Mouse (Mus musculus) E14TG2a.4 (cell line): ENCODE measurements around the gene Ripk4.

Experiments
- H3K27me3 ChIP-seq: 2 replicates; pipeline ENCODE4 v1.6.1; 2014; ENCODE audit warnings: low read length, control low read depth; ENCODE audit not compliant: insufficient read depth
- H3K36me3 ChIP-seq: 2 replicates; pipeline ENCODE4 v1.6.1; 2014; ENCODE audit warnings: low read length, control low read depth; ENCODE audit not compliant: insufficient read depth
- H3K4me1 ChIP-seq: replicated peaks from 2 replicates; pipeline ENCODE4 v1.6.1; 2014; ENCODE audit warnings: low read depth, low read length, control low read depth
- H3K4me3 ChIP-seq: replicated peaks from 2 replicates; pipeline ENCODE4 v1.5.1; 2014; ENCODE audit warnings: mild to moderate bottlenecking, low read length
- H3K9me3 ChIP-seq: 2 replicates; pipeline ENCODE4 v1.6.1; 2014; ENCODE audit warnings: low read length, control low read depth
- CTCF ChIP-seq: conservative IDR thresholded peaks from 2 replicates; pipeline ENCODE4 v1.5.1; 2014; ENCODE audit warnings: low read length
- NANOG ChIP-seq: IDR thresholded peaks from 2 replicates; pipeline ENCODE4 v1.6.1; 2014; ENCODE audit warnings: borderline replicate concordance, low read length, mixed read lengths
- POU5F1 ChIP-seq: IDR thresholded peaks from 2 replicates; pipeline ENCODE4 v1.6.1; 2014; ENCODE audit warnings: low read length, borderline replicate concordance

The Ripk4 gene

GRCm38 (mm10) chr16:97751884-97752283 is 11.7 kb downstream of the Ripk4 start:
- H3K4me1 ChIP-seq: peaks cover 11% of the 10 kb centered on the region
- no peaks in the 10 kb centered on the region for H3K9me3 ChIP-seq
- peaks cover 51% of the 10 kb centered on the region for H3K36me3 ChIP-seq
- TF ChIP-seq CTCF (no peak), POU5F1 (no peak), NANOG (no peak)
- 0 out of 2 replicates have a peak, but pooled peaks cover under 1% of the 10 kb centered on the region for H3K27me3 ChIP-seq
- H3K4me3 ChIP-seq: no peak overlapping the region

GRCm38 (mm10) chr16:97748421-97748820 is 15.2 kb downstream of the Ripk4 start:
- H3K36me3 ChIP-seq: peaks cover 66% of the 10 kb centered on the region
- H3K27me3 ChIP-seq: no peaks in the 10 kb centered on the region
- no peak overlapping the region for H3K4me3 ChIP-seq
- H3K4me1 ChIP-seq: peaks cover 11% of the 10 kb centered on the region
- TF ChIP-seq CTCF (no peak), NANOG (no peak), POU5F1 (no peak)
- no peaks in the 10 kb centered on the region for H3K9me3 ChIP-seq

- H3K4me1 ChIP-seq: peaks cover 9% of the 10 kb centered on the region
- H3K36me3 ChIP-seq: peaks cover 11% of the 10 kb centered on the region
- TF ChIP-seq POU5F1: no peak
- TF ChIP-seq CTCF: no peak
- no peak for TF ChIP-seq NANOG
- no peaks in the 10 kb centered on the region for H3K9me3 ChIP-seq
- no peaks in the 10 kb centered on the region for H3K27me3 ChIP-seq
- H3K4me3 ChIP-seq: no peak overlapping the region
Observed at GRCm38 (mm10) chr16:97738030-97738429, 25.6 kb downstream of the Ripk4 start.

DNA sequence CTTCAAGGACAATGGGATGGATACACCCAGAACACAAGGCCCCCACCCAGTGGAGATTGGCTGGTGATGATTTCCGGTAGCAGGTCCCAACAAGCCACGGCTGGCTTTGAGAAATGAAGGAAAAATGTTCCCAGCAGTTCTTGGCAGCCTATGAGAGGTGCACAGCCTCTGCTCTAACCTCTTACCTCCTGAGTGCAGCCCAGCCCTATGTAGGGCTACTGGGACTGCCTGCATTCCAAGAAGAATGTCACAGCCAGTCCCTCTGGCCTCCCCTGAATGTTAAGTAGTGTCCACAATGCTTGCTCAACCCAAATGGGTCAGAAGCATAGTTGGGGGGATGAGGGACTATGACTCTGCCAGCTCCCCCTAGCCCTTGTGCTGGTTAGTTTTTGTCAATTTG is 27.0 kb downstream of the Ripk4 start:
- H3K4me3 ChIP-seq: no peak overlapping the region
- TF ChIP-seq CTCF (no peak), POU5F1 (no peak), NANOG (no peak)
- H3K9me3 ChIP-seq: no peaks in the 10 kb centered on the region
- H3K36me3 ChIP-seq: no peaks in the 10 kb centered on the region
- H3K27me3 ChIP-seq: no peaks in the 10 kb centered on the region
- peaks cover 9% of the 10 kb centered on the region for H3K4me1 ChIP-seq

DNA sequence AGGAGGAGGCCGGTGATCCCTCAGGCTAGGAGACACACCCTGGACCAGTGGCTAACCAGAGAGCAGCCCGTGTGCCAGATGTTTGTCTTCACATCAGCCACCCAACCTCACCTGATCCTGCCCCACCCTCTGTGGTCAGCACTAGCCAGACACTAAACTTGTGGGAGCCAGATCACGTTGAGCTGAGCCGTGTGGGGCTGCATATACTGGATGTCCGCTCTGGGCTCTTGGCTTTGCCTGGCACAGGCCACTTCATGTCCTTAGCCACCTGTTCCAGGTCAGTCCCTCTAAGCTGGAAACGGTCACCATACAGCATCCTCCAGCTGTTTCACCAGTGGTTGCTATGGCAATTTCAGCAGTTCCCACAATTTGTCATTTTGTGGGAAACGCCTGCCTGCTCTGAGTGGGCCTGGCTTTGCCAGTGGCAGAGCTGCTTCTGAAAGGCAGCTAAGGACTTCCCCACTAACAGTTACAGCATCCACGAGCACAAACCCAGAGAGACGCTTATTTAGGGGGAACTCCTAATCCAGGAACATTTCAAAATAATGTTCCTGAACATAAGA is 28.7 kb downstream of the Ripk4 start:
- Histone ChIP-seq H3K9me3 (no peaks in the 10 kb centered on the region), H3K4me3 (no peak overlapping the region), H3K36me3 (no peaks in the 10 kb centered on the region), H3K27me3 (no peaks in the 10 kb centered on the region), H3K4me1 (peaks cover 9% of the 10 kb centered on the region)
- TF ChIP-seq NANOG: no peak
- TF ChIP-seq CTCF: no peak
- no peak for TF ChIP-seq POU5F1

- Histone ChIP-seq H3K4me1 (peaks cover 9% of the 10 kb centered on the region), H3K27me3 (no peaks in the 10 kb centered on the region), H3K36me3 (no peaks in the 10 kb centered on the region), H3K9me3 (no peaks in the 10 kb centered on the region), H3K4me3 (no peak overlapping the region)
- TF ChIP-seq NANOG: no peak
- TF ChIP-seq CTCF: no peak
- no peak for TF ChIP-seq POU5F1
Observed at GRCm38 (mm10) chr16:97733599-97733998, 30.0 kb downstream of the Ripk4 start.

DNA sequence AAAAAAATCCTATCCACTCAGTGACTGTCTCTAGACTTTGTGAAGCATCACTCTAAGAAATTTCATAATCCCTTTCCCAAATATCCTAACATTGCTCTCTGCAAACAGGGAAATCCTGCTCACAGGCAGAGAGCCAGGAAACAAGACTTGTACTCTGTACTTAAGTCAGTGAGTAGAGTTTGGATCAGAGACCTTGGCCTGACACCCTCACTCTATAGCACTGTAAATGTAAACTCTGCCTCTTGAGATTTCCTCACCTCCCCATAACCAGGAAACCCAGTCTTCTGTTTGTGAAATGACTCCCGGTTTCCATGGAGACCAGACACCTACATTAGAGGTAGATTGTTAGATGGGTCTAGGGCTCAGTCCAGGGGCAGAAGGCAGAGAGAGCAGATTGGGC is 33.3 kb downstream of the Ripk4 start:
- H3K4me3 ChIP-seq: no peak overlapping the region
- no peaks in the 10 kb centered on the region for H3K36me3 ChIP-seq
- 0 out of 2 replicates have a peak, but pooled peaks cover 2% of the 10 kb centered on the region for H3K27me3 ChIP-seq
- peaks cover 9% of the 10 kb centered on the region for H3K4me1 ChIP-seq
- no peaks in the 10 kb centered on the region for H3K9me3 ChIP-seq
- TF ChIP-seq POU5F1 (no peak), NANOG (no peak), CTCF (no peak)

DNA sequence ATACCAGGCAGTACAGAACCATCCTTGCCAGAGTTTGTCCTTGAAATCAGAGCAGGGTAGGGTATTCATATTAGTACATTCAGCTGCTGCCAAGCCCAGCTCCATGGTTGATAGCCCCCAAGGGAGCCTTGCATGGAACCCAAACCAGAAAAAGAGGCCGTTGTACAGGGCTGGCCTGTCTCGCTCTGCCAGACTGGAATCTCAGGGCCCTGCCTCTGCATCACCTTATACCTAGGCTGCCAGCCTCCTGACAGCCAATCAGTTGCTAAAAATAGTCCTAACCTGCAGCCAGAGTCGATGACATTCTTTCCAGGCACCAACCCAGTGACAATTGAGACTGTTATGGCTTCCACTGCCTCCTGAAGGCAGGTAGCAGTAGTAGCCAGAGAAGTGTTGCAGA is 37.2 kb downstream of the Ripk4 start:
- Histone ChIP-seq H3K4me1 (no peaks in the 10 kb centered on the region), H3K27me3 (0 out of 2 replicates have a peak, but pooled peaks cover 2% of the 10 kb centered on the region), H3K9me3 (no peaks in the 10 kb centered on the region), H3K4me3 (no peak overlapping the region), H3K36me3 (no peaks in the 10 kb centered on the region)
- TF ChIP-seq NANOG: no peak
- TF ChIP-seq CTCF: no peak
- TF ChIP-seq POU5F1: no peak

DNA sequence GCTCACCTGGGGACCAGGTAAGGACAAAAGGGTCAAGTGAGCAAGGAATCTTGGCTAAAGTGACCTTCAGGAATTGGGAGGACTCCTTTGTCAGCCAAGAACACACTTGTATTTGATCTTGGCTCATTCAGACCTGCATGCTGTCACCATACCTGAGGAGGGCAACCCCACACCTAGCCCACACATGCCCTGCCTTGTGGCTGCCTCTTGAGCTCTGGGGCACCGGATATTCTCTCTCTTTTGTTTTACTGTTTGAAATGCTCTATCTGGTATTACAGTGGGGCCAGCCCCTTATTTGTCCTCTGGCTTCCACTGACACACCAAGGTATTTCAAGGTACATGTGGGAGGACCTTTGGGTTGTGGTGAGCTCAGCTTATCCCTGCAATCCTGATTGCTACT is 43.5 kb downstream of the Ripk4 start:
- Histone ChIP-seq H3K4me3 (no peak overlapping the region), H3K4me1 (peaks cover 8% of the 10 kb centered on the region; the same call in 1 of the 2 replicates), H3K9me3 (no peaks in the 10 kb centered on the region), H3K36me3 (no peaks in the 10 kb centered on the region), H3K27me3 (no peaks in the 10 kb centered on the region)
- TF ChIP-seq NANOG (no peak), POU5F1 (no peak), CTCF (no peak)
